In the genomic region with DNA sequence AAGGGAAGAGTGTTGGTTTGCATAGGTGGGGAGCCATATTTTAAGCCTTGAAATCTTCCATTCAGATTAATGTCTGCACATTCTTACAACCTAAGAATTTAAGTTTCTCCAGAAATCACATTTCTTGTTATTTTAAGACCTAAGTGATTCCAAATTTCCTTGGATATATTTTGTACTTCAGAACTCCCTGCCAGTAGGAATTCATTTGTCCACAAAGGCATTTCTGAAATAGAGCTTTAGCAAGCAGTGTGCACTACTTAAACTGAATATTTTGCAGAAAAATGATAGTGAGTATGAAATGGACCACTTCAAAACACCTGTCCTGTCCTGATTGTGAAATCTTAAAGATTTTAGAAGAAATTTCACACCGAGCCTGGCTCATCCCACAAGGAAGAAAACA, we compare ENCODE assay signal across 31 mouse cellular contexts.
"Had no signal": no experiment of that assay in that cellular context is flagged by ENCODE, and none has a peak within 500 bp of the region (broad histone marks: within the 10 kb centered on the region; RNA-seq: fewer than 3 reads in every experiment).

No protein-coding gene starts in this region.

- H3K36me3 ChIP-seq: limb, embryonic 10.5 days; limb, embryonic 12.5 days; limb, embryonic 13.5 days; limb, embryonic 15.5 days; liver, embryonic 12.5 days; liver, embryonic 13.5 days; liver, embryonic 15.5 days; lung, embryonic 15.5 days; midbrain, embryonic 10.5 days; midbrain, embryonic 12.5 days; midbrain, embryonic 13.5 days; midbrain, embryonic 15.5 days; neural tube, embryonic 12.5 days had no signal

- H3K27ac ChIP-seq: limb, embryonic 10.5 days; limb, embryonic 12.5 days; limb, embryonic 13.5 days; limb, embryonic 15.5 days; liver, embryonic 12.5 days; liver, embryonic 13.5 days; liver, embryonic 14.5 days; liver, embryonic 15.5 days; lung, embryonic 15.5 days; macrophage; midbrain, embryonic 10.5 days; midbrain, embryonic 12.5 days; midbrain, embryonic 13.5 days; midbrain, embryonic 15.5 days; neural tube, embryonic 12.5 days had no signal

- H3K4me2 ChIP-seq: limb, embryonic 12.5 days; limb, embryonic 13.5 days; limb, embryonic 15.5 days; liver, embryonic 11.5 days; liver, embryonic 12.5 days; liver, embryonic 13.5 days; liver, embryonic 15.5 days; lung, embryonic 14.5 days; lung, embryonic 15.5 days; midbrain, embryonic 11.5 days; midbrain, embryonic 12.5 days; midbrain, embryonic 13.5 days; midbrain, embryonic 15.5 days; neural tube, embryonic 12.5 days had no signal

- H3K4me1 ChIP-seq: limb, embryonic 10.5 days; limb, embryonic 12.5 days; limb, embryonic 13.5 days; limb, embryonic 15.5 days; liver, embryonic 12.5 days; liver, embryonic 13.5 days; liver, embryonic 15.5 days; lung, embryonic 15.5 days; megakaryocyte, embryonic 14.5 days; midbrain, embryonic 10.5 days; midbrain, embryonic 12.5 days; midbrain, embryonic 13.5 days; midbrain, embryonic 15.5 days; neural tube, embryonic 12.5 days had no signal

- DNase-seq: left cerebral cortex, postnatal 4 days; liver; liver, embryonic 13.5 days; liver, postnatal 0 days; lung, adult 18-20 months; lung, adult 2 months; lung, embryonic 14.5 days; lung, postnatal 10 days; lung, postnatal 14 days; lung, postnatal 36 days; lung, postnatal 4 days had no signal

- ATAC-seq: liver, embryonic 12.5 days; liver, postnatal 0 days; lung, postnatal 0 days; midbrain, embryonic 13.5 days; midbrain, embryonic 15.5 days; midbrain, embryonic 16.5 days had no signal

- H3K27me3 ChIP-seq: limb, embryonic 12.5 days; limb, embryonic 13.5 days; limb, embryonic 15.5 days; liver, embryonic 12.5 days; liver, embryonic 13.5 days; liver, embryonic 15.5 days; lung, embryonic 15.5 days; megakaryocyte, embryonic 14.5 days; midbrain, embryonic 12.5 days; midbrain, embryonic 13.5 days; midbrain, embryonic 15.5 days; neural tube, embryonic 12.5 days had no signal

- H3K9ac ChIP-seq: limb, embryonic 12.5 days; limb, embryonic 13.5 days; limb, embryonic 15.5 days; liver, embryonic 12.5 days; liver, embryonic 13.5 days; liver, embryonic 14.5 days; liver, embryonic 15.5 days; liver, postnatal 0 days; lung, embryonic 14.5 days; lung, embryonic 15.5 days; midbrain, embryonic 12.5 days; midbrain, embryonic 13.5 days; midbrain, embryonic 15.5 days; neural tube, embryonic 12.5 days had no signal

- H3K9me3 ChIP-seq: limb, embryonic 10.5 days; limb, embryonic 13.5 days; limb, embryonic 15.5 days; liver, embryonic 12.5 days; liver, embryonic 13.5 days; liver, embryonic 15.5 days; lung, embryonic 15.5 days; midbrain, embryonic 10.5 days; midbrain, embryonic 12.5 days; midbrain, embryonic 13.5 days; midbrain, embryonic 15.5 days; neural tube, embryonic 12.5 days had no signal

- H3K4me3 ChIP-seq: limb, embryonic 10.5 days; limb, embryonic 12.5 days; limb, embryonic 13.5 days; limb, embryonic 15.5 days; liver, embryonic 12.5 days; liver, embryonic 13.5 days; liver, embryonic 15.5 days; lung, embryonic 15.5 days; megakaryocyte, embryonic 14.5 days; midbrain, embryonic 10.5 days; midbrain, embryonic 12.5 days; midbrain, embryonic 13.5 days; midbrain, embryonic 15.5 days; myocyte; neural tube, embryonic 12.5 days had no signal
